Mouse (Mus musculus): Measurements from ENCODE around the gene Slc3a1. TPM values are rescaled to one million over a fixed set of nuclear protein-coding genes. Genes with fewer than 3 reads are reported as not detected.

The Slc3a1 gene
- polyA plus RNA-seq, 1 experiment = not detected

DNA sequence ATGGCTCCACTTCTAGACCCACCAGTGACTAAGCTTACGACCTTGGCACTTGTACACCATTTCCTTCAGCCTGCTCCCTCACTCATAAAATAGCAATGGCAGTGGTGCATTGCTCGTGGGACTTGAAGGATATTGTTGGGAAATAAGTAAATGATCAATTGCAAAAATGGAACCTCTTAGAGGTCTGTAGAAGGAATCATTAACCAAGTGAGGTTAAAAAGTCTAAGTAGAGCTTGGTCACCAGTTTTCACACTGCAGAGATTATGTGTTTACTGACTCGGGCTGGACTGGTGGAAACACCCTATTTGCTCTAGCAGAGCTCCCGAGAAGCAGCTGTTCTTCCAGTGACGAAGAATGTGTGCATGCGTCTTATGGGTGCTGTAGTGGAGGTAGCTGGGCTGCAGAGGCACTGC lies 15.2 kb downstream of the Slc3a1 start:
- Histone ChIP-seq H3K36me3 (ENCODE audit: control insufficient read depth) (no peaks in the 10 kb centered on the region), H3K4me1 (ENCODE audit: control insufficient read depth) (no peaks in the 10 kb centered on the region), H3K9me3 (ENCODE audit: control insufficient read depth, low read length) (no peaks in the 10 kb centered on the region), H3K27me3 (ENCODE audit: control insufficient read depth) (no peaks in the 10 kb centered on the region), H3K4me3 (replicated peaks) (no peak overlapping the region)
- TF ChIP-seq TAL1 (IDR thresholded peaks at IDR 0.05; ENCODE audit: low read length) = no peak
- TF ChIP-seq GATA1 (IDR thresholded peaks at IDR 0.05; ENCODE audit: low read length) = no peak

DNA sequence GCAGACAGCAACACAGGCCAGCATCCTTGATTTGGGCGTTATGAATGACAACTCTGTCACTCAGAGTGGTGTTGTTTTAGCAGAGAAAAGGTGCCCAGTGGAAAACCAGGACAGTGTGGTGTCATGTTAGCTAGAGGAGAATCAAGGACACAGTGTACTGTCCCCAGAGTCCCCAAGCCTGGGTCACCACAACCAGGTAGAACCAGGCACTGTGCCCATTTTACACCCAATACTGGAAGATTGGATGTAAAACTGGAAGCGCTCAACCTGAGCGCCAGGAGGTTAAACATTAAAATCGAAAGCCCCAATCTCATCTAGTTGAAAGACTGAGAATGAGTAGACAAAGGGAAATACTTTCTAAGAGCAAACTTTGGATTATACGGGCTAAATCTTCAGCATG lies 16.3 kb downstream of the Slc3a1 start:
- Histone ChIP-seq H3K36me3 (ENCODE audit: control insufficient read depth) (no peaks in the 10 kb centered on the region), H3K4me1 (ENCODE audit: control insufficient read depth) (no peaks in the 10 kb centered on the region), H3K27me3 (ENCODE audit: control insufficient read depth) (no peaks in the 10 kb centered on the region), H3K4me3 (replicated peaks) (no peak overlapping the region), H3K9me3 (ENCODE audit: control insufficient read depth, low read length) (no peaks in the 10 kb centered on the region)
- TF ChIP-seq TAL1 (IDR thresholded peaks at IDR 0.05; ENCODE audit: low read length) = no peak
- no peak for TF ChIP-seq GATA1 (IDR thresholded peaks at IDR 0.05; ENCODE audit: low read length)

DNA sequence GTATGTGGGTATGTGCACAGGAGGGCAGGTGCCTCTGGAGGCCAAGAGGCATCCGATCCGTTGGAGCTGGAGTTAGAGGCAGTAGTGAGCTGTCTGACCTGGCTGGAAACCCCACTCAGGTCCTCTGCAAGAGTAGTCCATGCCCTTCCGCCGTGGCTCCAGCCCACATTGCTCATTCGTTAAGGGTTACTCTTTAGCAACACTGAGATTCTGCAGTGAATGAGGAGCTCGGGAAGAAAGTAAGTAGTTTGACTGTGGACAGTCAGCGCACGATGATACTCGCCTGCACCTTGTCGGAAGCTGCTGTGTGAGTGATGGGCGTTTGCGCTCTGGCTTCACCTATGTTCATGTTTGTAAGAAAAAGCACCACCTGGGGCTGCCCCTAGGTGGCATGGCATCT lies 17.0 kb downstream of the Slc3a1 start:
- TF ChIP-seq GATA1 (IDR thresholded peaks at IDR 0.05; ENCODE audit: low read length) (no peak), TAL1 (IDR thresholded peaks at IDR 0.05; ENCODE audit: low read length) (no peak)
- H3K4me1 ChIP-seq (ENCODE audit: control insufficient read depth) = no peaks in the 10 kb centered on the region
- H3K27me3 ChIP-seq (ENCODE audit: control insufficient read depth) = no peaks in the 10 kb centered on the region
- no peaks in the 10 kb centered on the region for H3K36me3 ChIP-seq (ENCODE audit: control insufficient read depth)
- H3K4me3 ChIP-seq (replicated peaks) = no peak overlapping the region
- H3K9me3 ChIP-seq (ENCODE audit: control insufficient read depth, low read length) = no peaks in the 10 kb centered on the region

DNA sequence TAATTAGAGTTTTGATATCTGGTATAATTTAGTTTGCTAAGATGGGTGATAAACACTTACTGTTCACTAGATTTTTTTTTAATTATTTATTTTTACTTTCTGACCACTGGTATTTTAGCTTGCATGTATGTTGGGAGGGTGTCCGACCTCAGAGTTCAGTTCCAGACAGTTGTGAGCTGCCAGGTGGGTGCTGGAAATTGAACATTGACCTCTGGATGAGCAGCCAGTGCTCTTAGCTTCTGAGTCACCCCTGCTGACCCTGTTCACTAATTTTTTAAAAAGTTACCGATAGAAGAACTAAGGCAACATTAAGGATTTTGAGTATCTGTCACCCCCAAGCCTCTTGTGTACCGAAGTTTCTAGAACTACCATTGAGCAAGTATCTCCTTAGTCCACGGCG lies 20.2 kb downstream of the Slc3a1 start:
- no peaks in the 10 kb centered on the region for H3K4me1 ChIP-seq (ENCODE audit: control insufficient read depth)
- TF ChIP-seq TAL1 (IDR thresholded peaks at IDR 0.05; ENCODE audit: low read length) = no peak
- TF ChIP-seq GATA1 (IDR thresholded peaks at IDR 0.05; ENCODE audit: low read length) = no peak
- no peaks in the 10 kb centered on the region for H3K36me3 ChIP-seq (ENCODE audit: control insufficient read depth)
- no peaks in the 10 kb centered on the region for H3K27me3 ChIP-seq (ENCODE audit: control insufficient read depth)
- H3K9me3 ChIP-seq (ENCODE audit: control insufficient read depth, low read length) = no peaks in the 10 kb centered on the region
- H3K4me3 ChIP-seq (replicated peaks) = no peak overlapping the region

DNA sequence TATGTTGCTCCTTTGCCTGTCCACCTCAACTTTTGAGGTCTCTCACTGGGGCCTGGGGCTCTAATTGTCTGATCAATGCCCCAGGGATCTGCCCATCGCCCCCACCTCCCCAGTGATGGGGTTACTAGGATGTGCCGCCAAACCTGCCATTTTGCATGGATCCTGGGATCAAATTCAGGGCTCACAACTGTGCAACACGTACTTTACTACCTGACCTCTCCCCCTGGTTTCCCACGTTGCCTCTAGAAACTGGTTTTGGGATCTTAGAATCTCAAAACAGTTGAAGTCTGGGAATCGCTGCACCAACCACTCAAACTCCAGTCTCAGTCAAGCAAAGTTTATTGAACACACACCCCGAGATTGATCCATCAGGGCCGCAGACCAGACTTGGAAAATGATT lies 30.1 kb downstream of the Slc3a1 start:
- no peak for TF ChIP-seq GATA1 (IDR thresholded peaks at IDR 0.05; ENCODE audit: low read length)
- no peak for TF ChIP-seq TAL1 (IDR thresholded peaks at IDR 0.05; ENCODE audit: low read length)
- H3K27me3 ChIP-seq (ENCODE audit: control insufficient read depth) = no peaks in the 10 kb centered on the region
- H3K36me3 ChIP-seq (ENCODE audit: control insufficient read depth) = peaks cover 7% of the 10 kb centered on the region
- H3K9me3 ChIP-seq (ENCODE audit: control insufficient read depth, low read length) = no peaks in the 10 kb centered on the region
- no peak overlapping the region for H3K4me3 ChIP-seq (replicated peaks)
- peaks cover 3% of the 10 kb centered on the region for H3K4me1 ChIP-seq (ENCODE audit: control insufficient read depth)

DNA sequence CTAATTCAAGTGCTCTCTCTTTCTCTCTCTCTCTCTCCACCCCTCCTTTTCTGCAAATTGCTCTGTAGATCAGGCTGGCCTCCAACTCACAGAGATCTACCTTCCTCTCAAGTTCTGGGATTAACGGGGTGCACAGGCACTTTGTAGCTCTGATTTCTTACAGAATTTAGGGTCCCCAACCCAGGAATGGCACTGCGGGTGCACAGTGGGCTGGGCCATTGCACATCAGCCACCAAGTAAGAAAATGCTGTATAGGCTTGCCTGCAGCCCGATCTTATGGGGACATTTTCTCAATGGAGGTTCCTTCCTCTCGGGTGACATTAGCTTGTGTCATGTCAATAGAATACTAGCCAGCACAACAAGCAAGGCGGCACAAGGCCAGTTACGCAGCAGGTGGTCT lies 31.0 kb downstream of the Slc3a1 start:
- H3K4me3 ChIP-seq (replicated peaks) = no peak overlapping the region
- H3K9me3 ChIP-seq (ENCODE audit: control insufficient read depth, low read length) = no peaks in the 10 kb centered on the region
- peaks cover 12% of the 10 kb centered on the region for H3K36me3 ChIP-seq (ENCODE audit: control insufficient read depth)
- no peak for TF ChIP-seq TAL1 (IDR thresholded peaks at IDR 0.05; ENCODE audit: low read length)
- TF ChIP-seq GATA1 (IDR thresholded peaks at IDR 0.05; ENCODE audit: low read length) = no peak
- H3K4me1 ChIP-seq (ENCODE audit: control insufficient read depth) = peaks cover 8% of the 10 kb centered on the region
- H3K27me3 ChIP-seq (ENCODE audit: control insufficient read depth) = no peaks in the 10 kb centered on the region

DNA sequence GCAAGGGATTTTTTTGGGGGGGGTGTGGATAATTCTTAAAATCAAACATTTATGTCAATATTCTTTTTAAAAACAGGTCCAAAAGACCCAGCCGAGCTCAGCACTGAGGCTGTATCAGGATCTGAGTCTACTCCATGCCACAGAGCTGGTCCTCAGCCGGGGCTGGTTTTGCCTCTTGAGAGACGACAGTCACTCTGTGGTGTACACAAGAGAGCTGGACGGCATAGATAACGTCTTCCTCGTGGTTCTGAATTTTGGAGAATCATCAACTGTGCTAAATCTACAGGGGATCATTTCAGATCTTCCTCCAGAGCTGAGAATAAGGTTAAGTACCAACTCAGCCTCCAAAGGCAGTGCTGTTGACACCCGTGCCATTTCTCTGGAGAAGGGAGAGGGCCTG lies 35.4 kb downstream of the Slc3a1 start:
- H3K4me1 ChIP-seq (ENCODE audit: control insufficient read depth) = peaks cover 8% of the 10 kb centered on the region
- peaks cover 41% of the 10 kb centered on the region for H3K36me3 ChIP-seq (ENCODE audit: control insufficient read depth)
- no peaks in the 10 kb centered on the region for H3K27me3 ChIP-seq (ENCODE audit: control insufficient read depth)
- no peaks in the 10 kb centered on the region for H3K9me3 ChIP-seq (ENCODE audit: control insufficient read depth, low read length)
- TF ChIP-seq TAL1 (IDR thresholded peaks at IDR 0.05; ENCODE audit: low read length) (no peak), GATA1 (IDR thresholded peaks at IDR 0.05; ENCODE audit: low read length) (no peak)
- H3K4me3 ChIP-seq (replicated peaks) = no peak overlapping the region

DNA sequence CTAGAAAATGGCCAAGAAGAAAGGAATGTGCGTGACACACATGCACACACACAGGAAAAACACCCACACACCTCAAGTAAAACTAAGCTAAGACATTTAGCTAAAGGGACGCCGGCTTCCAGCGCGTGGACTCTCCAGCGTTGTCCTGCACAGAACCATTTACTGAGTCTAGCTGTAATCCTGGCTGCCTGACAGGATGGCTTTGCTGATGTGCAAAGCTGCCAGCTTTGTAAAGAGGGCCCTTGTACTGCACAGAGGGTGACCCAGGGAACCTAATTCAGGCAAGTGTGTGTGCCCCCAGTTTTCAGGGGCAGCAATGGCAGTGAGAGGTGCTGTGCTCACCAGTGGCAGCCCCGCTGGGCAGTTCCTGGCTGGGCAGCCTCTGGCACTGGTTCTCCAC lies 39.2 kb downstream of the Slc3a1 start:
- no peaks in the 10 kb centered on the region for H3K9me3 ChIP-seq (ENCODE audit: control insufficient read depth, low read length)
- H3K27me3 ChIP-seq (ENCODE audit: control insufficient read depth) = no peaks in the 10 kb centered on the region
- TF ChIP-seq GATA1 (IDR thresholded peaks at IDR 0.05; ENCODE audit: low read length) (no peak), TAL1 (IDR thresholded peaks at IDR 0.05; ENCODE audit: low read length) (no peak)
- H3K36me3 ChIP-seq (ENCODE audit: control insufficient read depth) = peaks cover 62% of the 10 kb centered on the region
- no peak overlapping the region for H3K4me3 ChIP-seq (replicated peaks)
- peaks cover 8% of the 10 kb centered on the region for H3K4me1 ChIP-seq (ENCODE audit: control insufficient read depth)

DNA sequence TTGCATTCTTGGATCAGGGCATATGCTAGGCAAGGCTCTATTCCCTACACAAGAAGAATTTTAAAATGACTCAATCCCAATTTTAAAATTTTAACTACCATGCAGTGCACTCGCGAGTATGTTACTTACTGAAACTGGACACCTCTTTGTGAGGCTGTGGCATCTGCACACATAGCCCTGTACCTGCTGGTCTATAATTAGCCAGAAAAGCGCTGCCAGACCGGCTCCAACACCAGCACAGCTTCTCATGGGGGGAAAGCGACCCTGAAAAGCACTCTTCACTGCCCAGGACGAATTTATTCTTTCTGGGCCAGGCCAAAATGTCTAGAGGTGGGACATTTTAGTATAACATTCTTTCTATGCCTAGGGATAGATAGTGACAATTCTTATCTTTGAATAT lies 42.5 kb downstream of the Slc3a1 start:
- H3K27me3 ChIP-seq (ENCODE audit: control insufficient read depth) = no peaks in the 10 kb centered on the region
- no peak overlapping the region for H3K4me3 ChIP-seq (replicated peaks)
- TF ChIP-seq TAL1 (IDR thresholded peaks at IDR 0.05; ENCODE audit: low read length) = no peak
- no peak for TF ChIP-seq GATA1 (IDR thresholded peaks at IDR 0.05; ENCODE audit: low read length)
- H3K9me3 ChIP-seq (ENCODE audit: control insufficient read depth, low read length) = no peaks in the 10 kb centered on the region
- H3K36me3 ChIP-seq (ENCODE audit: control insufficient read depth) = peaks cover 45% of the 10 kb centered on the region
- no peaks in the 10 kb centered on the region for H3K4me1 ChIP-seq (ENCODE audit: control insufficient read depth)

DNA sequence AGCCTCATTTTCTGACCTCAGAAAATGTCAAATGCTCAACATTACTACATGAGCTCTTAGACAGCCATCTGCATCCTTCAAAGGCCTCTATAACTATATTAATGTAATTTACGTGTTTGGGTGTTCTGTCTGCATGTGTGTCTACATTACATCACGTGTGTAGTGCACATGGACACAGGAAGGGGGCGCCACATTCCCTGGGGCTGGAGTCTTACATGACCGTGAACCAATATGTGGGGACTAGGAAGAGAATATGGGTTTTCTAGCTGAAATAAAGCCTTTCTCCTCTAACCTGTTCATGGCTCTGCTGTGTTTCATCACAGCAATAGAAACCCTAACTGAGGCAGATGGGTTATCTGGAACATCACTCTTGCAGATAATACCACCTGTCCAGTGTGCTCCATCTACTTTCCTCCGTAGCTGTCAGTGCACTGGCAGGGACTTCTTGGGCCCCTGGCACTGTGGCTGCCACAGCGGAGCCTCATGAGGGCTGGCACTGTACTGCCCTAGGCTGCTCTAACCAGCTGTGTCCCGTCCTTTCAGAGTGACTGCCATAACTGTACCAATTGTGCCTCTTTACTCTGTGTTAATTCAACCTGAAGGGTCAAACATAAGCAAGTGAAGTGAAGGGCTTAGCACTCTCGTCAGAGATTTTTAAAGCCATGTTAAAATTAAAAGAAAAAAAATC lies 43.1 kb downstream of the Slc3a1 start:
- H3K27me3 ChIP-seq (ENCODE audit: control insufficient read depth) = no peaks in the 10 kb centered on the region
- H3K4me3 ChIP-seq (replicated peaks) = no peak overlapping the region
- H3K36me3 ChIP-seq (ENCODE audit: control insufficient read depth) = peaks cover 45% of the 10 kb centered on the region
- no peaks in the 10 kb centered on the region for H3K9me3 ChIP-seq (ENCODE audit: control insufficient read depth, low read length)
- no peaks in the 10 kb centered on the region for H3K4me1 ChIP-seq (ENCODE audit: control insufficient read depth)
- TF ChIP-seq GATA1 (IDR thresholded peaks at IDR 0.05; ENCODE audit: low read length) = no peak
- TF ChIP-seq TAL1 (IDR thresholded peaks at IDR 0.05; ENCODE audit: low read length) = no peak
